Mouse (Mus musculus) forebrain, embryonic 13.5 days (tissue): ENCODE data around the gene Wdr1. TPM values are rescaled to one million over a fixed set of nuclear protein-coding genes. Genes with fewer than 3 reads are reported as not detected.
A peak's percentile ranks its signal among the peaks of the same experiment; 100 is the strongest.

Experiments used
- ATAC-seq: fragments of 200-750 bp; cut with Nextera tagmentation; 2 replicates; pipeline ENCODE4 v1.8.0; 2017
- H3K27ac ChIP-seq: fragments of 300-500 bp; sonication (generic); 2 replicates; pipeline ENCODE4 v1.5.1; 2015; ENCODE audit warnings: inconsistent platforms, mild to moderate bottlenecking, moderate library complexity
- H3K27me3 ChIP-seq: fragments of 300-500 bp; sonication (generic); 2 replicates; pipeline ENCODE4 v1.6.1; 2015; ENCODE audit warnings: mild to moderate bottlenecking, inconsistent platforms
- H3K36me3 ChIP-seq: fragments of 300-500 bp; sonication (generic); 2 replicates; pipeline ENCODE4 v1.6.1; 2015; ENCODE audit warnings: mild to moderate bottlenecking, inconsistent platforms; ENCODE audit not compliant: poor library complexity, severe bottlenecking
- H3K4me1 ChIP-seq: fragments of 300-500 bp; sonication (generic); 2 replicates; pipeline ENCODE4 v1.6.1; 2015; ENCODE audit warnings: inconsistent platforms
- H3K4me2 ChIP-seq: fragments of 300-500 bp; sonication (generic); 2 replicates; pipeline ENCODE4 v1.6.1; 2015; ENCODE audit warnings: inconsistent platforms, mild to moderate bottlenecking, moderate library complexity
- H3K4me3 ChIP-seq: fragments of 300-500 bp; sonication (generic); 2 replicates; pipeline ENCODE4 v1.5.1; 2015; ENCODE audit warnings: mild to moderate bottlenecking, inconsistent platforms
- H3K9ac ChIP-seq: fragments of 300-500 bp; sonication (generic); 2 replicates; pipeline ENCODE4 v1.6.1; 2015; ENCODE audit warnings: mild to moderate bottlenecking, inconsistent platforms
- H3K9me3 ChIP-seq: fragments of 300-500 bp; sonication (generic); replicated peaks from 2 replicates; pipeline ENCODE4 v1.6.1; 2016; ENCODE audit warnings: inconsistent platforms
- WGBS: fragments of 180-500 bp; shearing (Covaris S2); methylation state at CpG from one replicate; pipeline ENCODE4 v1.1.7; 2015; 5-methylcytosine and 5-hydroxymethylcytosine counted together
- polyA plus RNA-seq: library from polyadenylated mRNA; unstranded; fragments of >200 nt; fragmentation: Nextera tagmentation; extraction: Ambion mirVana; gene quantifications from 2 replicates; pipeline ENCODE4 v1.2.1, GENCODE M21; 2015

Wdr1 gene
- polyA plus RNA-seq, 1 experiment from 2014 or later: 135 TPM

GRCm38 (mm10) chr5:38509568-38509967 lies 53.5 kb downstream of the Wdr1 start:
- Histone ChIP-seq H3K9me3 (no peaks in the 10 kb centered on the region), H3K4me3 (no peak overlapping the region), H3K4me1 (no peaks in the 10 kb centered on the region), H3K4me2 (no peak overlapping the region), H3K9ac (no peak overlapping the region), H3K27me3 (no peaks in the 10 kb centered on the region), H3K36me3 (no peaks in the 10 kb centered on the region), H3K27ac (no peak overlapping the region)
- WGBS: 87% methylated on average over 4 of the region's 4 CpGs
- no peak for ATAC-seq

GRCm38 (mm10) chr5:38505435-38505765 lies 57.6 kb downstream of the Wdr1 start:
- Histone ChIP-seq H3K4me2 (no peak overlapping the region), H3K4me3 (no peak overlapping the region), H3K9ac (no peak overlapping the region), H3K4me1 (no peaks in the 10 kb centered on the region), H3K27me3 (no peaks in the 10 kb centered on the region), H3K27ac (no peak overlapping the region), H3K9me3 (no peaks in the 10 kb centered on the region), H3K36me3 (no peaks in the 10 kb centered on the region)
- WGBS: 96% methylated on average over 3 of the region's 3 CpGs
- ATAC-seq: no peak

DNA sequence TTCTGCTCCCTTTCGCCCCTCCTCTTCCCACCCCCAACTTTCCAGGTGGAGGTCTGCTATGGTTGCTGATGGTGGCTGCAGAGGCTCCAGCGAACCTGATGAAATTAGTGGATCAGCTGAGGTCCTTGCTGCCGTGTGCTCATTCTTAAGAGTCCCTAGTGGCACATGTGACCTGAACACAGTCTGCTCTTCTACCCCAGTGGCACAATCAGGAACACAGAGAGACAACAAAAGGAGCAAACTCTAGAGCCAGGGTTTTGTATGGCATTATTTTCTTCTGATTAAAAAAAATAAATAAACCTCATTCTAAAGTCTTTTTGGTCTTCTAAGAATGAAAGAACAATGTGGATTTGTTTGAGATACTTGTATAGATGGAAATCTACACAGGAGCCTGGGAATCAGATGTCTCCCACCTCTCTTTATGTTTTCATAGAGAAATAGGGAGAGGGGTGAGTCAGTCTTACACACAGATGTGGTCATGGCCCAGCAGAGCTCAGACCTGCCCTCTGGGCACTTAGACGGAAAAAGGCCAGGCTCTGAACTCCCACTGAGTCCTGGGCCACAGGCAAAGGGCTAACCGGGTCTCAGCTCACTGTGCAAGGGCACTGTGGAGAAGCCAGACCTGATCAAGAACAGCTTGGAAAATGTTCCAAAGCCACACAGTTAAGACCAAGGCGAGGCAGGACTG lies 58.1 kb downstream of the Wdr1 start:
- H3K4me1 ChIP-seq: no peaks in the 10 kb centered on the region
- no peak overlapping the region for H3K27ac ChIP-seq
- WGBS: 64% methylated on average over 6 of the region's 6 CpGs
- H3K36me3 ChIP-seq: no peaks in the 10 kb centered on the region
- H3K9ac ChIP-seq: no peak overlapping the region
- no peak overlapping the region for H3K4me2 ChIP-seq
- no peak for ATAC-seq
- no peaks in the 10 kb centered on the region for H3K27me3 ChIP-seq
- no peak overlapping the region for H3K4me3 ChIP-seq
- H3K9me3 ChIP-seq: no peaks in the 10 kb centered on the region

DNA sequence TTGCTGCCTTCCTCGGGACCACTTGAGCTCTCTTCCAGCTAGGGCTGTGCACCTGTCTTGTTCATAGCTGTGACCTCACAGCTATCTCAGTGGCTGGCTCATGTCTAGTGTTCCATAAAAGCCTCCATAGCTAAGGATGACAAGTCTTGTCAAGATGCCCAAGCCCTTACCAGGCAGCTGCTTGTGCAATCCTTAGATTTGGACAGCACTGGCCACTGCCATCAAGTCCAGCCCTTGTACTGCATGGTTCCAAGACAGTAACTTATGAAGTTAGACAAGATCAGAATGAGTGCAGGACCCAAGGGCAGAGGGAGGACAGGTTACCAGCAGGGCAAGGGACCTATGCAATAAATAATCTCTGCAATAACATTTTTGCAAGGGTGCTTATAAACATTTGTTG lies 58.9 kb downstream of the Wdr1 start:
- H3K27ac ChIP-seq: no peak overlapping the region
- no peaks in the 10 kb centered on the region for H3K4me1 ChIP-seq
- H3K9me3 ChIP-seq: no peaks in the 10 kb centered on the region
- H3K4me2 ChIP-seq: no peak overlapping the region
- 86% methylated on average over 1 of the region's 1 CpGs for whole genome bisulfite sequencing
- no peaks in the 10 kb centered on the region for H3K36me3 ChIP-seq
- H3K4me3 ChIP-seq: no peak overlapping the region
- no peak overlapping the region for H3K9ac ChIP-seq
- H3K27me3 ChIP-seq: no peaks in the 10 kb centered on the region
- no peak for ATAC-seq

DNA sequence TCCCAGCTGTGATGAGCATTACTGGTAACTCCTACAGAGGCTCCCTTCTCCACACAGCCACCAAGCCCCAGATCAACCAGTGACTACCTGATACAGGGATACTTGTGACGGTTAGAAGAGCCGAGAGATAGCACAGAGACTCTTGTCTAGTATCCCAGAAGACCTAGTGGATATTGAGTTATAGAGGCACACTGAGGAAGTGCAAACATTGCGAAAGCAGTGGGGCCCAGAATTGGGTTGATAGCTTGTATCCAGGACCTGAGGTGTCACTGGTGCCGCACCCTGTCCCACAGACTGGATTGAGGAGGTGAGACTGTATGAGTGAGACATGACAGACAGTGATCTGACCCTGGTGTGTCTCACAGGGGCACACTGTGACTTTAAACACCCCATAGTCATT lies 60.0 kb downstream of the Wdr1 start, which contains the start of gene Slc2a9:
TSS of gene Slc2a9 (minus strand) at position 152 of the 400 bp plus-strand sequence.
- no peaks in the 10 kb centered on the region for H3K9me3 ChIP-seq

GRCm38 (mm10) chr5:38500043-38500442 lies 63.0 kb downstream of the Wdr1 start:
- 89% methylated on average over 8 of the region's 8 CpGs for WGBS
- Histone ChIP-seq H3K4me2 (no peak overlapping the region), H3K4me1 (no peaks in the 10 kb centered on the region), H3K36me3 (no peaks in the 10 kb centered on the region), H3K9ac (no peak overlapping the region), H3K27ac (no peak overlapping the region), H3K9me3 (no peaks in the 10 kb centered on the region), H3K27me3 (no peaks in the 10 kb centered on the region), H3K4me3 (no peak overlapping the region)
- no peak for ATAC-seq

More for the DNA sequence above, 60.0 kb downstream of the Wdr1 start, which contains the start of gene Slc2a9:
- Histone ChIP-seq H3K4me1 (no peaks in the 10 kb centered on the region), H3K9ac (no peak within 1 kb of the TSS), H3K27ac (no peak within 1 kb of the TSS), H3K4me2 (no peak within 1 kb of the TSS), H3K36me3 (no peaks in the 10 kb centered on the region), H3K4me3 (no peak within 1 kb of the TSS), H3K27me3 (no peaks in the 10 kb centered on the region)
- 90% methylated on average over 4 of the region's 4 CpGs for WGBS
- no peak for ATAC-seq

- Histone ChIP-seq H3K36me3 (no peaks in the 10 kb centered on the region), H3K27me3 (no peaks in the 10 kb centered on the region), H3K9ac (no peak overlapping the region), H3K4me3 (no peak overlapping the region), H3K27ac (no peak overlapping the region), H3K4me1 (no peaks in the 10 kb centered on the region), H3K4me2 (no peak overlapping the region), H3K9me3 (no peaks in the 10 kb centered on the region)
- 83% methylated on average over 7 of the region's 7 CpGs for WGBS
- 0 out of 2 replicates have a peak, but pooled peaks have one; percentile 36 for ATAC-seq
Measured at GRCm38 (mm10) chr5:38499316-38499811, 63.7 kb downstream of the Wdr1 start.

GRCm38 (mm10) chr5:38498479-38498878 lies 64.5 kb downstream of the Wdr1 start:
- Histone ChIP-seq H3K4me3 (no peak overlapping the region), H3K9ac (no peak overlapping the region), H3K9me3 (no peaks in the 10 kb centered on the region), H3K27ac (no peak overlapping the region), H3K4me2 (no peak overlapping the region), H3K4me1 (no peaks in the 10 kb centered on the region), H3K36me3 (no peaks in the 10 kb centered on the region), H3K27me3 (no peaks in the 10 kb centered on the region)
- ATAC-seq: no peak
- 71% methylated on average over 5 of the region's 5 CpGs for WGBS

DNA sequence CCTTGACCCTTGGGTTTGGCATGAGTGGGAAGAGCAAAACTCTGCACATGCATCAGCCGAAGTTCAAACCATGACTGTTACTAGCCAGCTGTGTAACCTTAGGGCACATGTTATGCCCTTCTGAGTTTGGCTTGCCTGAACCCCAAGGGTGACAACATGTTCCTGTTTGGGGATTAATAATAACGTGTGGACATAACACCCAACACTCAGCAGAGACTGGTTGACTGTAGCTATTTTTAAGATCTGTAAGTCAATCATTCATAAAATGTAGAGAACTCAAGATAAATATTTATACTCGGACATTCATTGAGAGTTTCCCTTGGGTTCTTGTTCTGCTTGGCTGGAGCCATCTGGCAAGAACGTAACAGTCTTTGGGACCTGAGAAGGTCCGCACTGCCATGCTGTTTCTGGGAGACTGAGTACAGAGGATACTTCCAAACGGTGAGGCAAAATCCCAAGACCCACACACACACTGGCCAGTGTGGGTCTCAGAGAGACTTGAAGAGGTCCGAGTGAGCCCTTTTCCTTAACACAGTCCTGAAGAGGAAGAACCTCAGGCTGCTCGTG lies 66.4 kb downstream of the Wdr1 start:
- 87% methylated on average over 8 of the region's 8 CpGs for WGBS
- no peak for ATAC-seq

DNA sequence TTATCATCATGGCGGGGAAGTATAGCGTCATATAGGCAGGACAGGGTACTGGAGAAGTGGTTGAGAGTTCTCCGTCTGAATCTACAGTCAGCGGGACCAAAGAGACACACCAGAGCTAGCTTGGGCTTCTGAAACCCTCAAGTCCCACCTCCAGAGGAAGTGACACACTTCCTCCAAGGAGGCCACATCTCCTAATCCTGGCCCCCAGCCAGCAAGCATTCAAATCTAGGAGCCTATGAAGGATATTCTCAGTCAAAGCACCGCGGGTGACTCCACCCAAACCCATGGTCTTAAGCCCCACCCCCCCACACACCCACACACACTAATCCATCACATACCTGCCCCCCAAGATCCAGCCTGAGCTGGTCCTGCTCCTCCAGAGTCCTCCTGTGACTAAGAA lies 69.1 kb downstream of the Wdr1 start:
- Histone ChIP-seq H3K27me3 (no peaks in the 10 kb centered on the region), H3K27ac (no peak overlapping the region), H3K36me3 (no peaks in the 10 kb centered on the region), H3K4me3 (no peak overlapping the region), H3K4me2 (no peak overlapping the region), H3K4me1 (no peaks in the 10 kb centered on the region), H3K9ac (no peak overlapping the region), H3K9me3 (no peaks in the 10 kb centered on the region)
- no peak for ATAC-seq
- 92% methylated on average over 6 of the region's 6 CpGs for WGBS

More for the DNA sequence above, 66.4 kb downstream of the Wdr1 start:
- H3K27me3 ChIP-seq: no peaks in the 10 kb centered on the region
- H3K4me2 ChIP-seq: no peak overlapping the region
- H3K27ac ChIP-seq: no peak overlapping the region
- no peaks in the 10 kb centered on the region for H3K9me3 ChIP-seq
- no peak overlapping the region for H3K4me3 ChIP-seq
- H3K4me1 ChIP-seq: no peaks in the 10 kb centered on the region
- no peaks in the 10 kb centered on the region for H3K36me3 ChIP-seq
- no peak overlapping the region for H3K9ac ChIP-seq

- Histone ChIP-seq H3K4me2 (no peak overlapping the region), H3K36me3 (no peaks in the 10 kb centered on the region), H3K27me3 (no peaks in the 10 kb centered on the region), H3K9ac (no peak overlapping the region), H3K27ac (no peak overlapping the region), H3K4me3 (no peak overlapping the region), H3K4me1 (no peaks in the 10 kb centered on the region), H3K9me3 (no peaks in the 10 kb centered on the region)
- ATAC-seq: no peak
- 89% methylated on average over 8 of the region's 8 CpGs for WGBS
Measured at GRCm38 (mm10) chr5:38491763-38492162, 71.3 kb downstream of the Wdr1 start.

GRCm38 (mm10) chr5:38489739-38490138 lies 73.3 kb downstream of the Wdr1 start:
- H3K27me3 ChIP-seq: no peaks in the 10 kb centered on the region
- H3K9me3 ChIP-seq: no peaks in the 10 kb centered on the region
- H3K9ac ChIP-seq: no peak overlapping the region
- H3K4me2 ChIP-seq: no peak overlapping the region
- H3K4me3 ChIP-seq: no peak overlapping the region
- no peak overlapping the region for H3K27ac ChIP-seq
- ATAC-seq: no peak
- H3K36me3 ChIP-seq: no peaks in the 10 kb centered on the region
- H3K4me1 ChIP-seq: no peaks in the 10 kb centered on the region
- WGBS: 86% methylated on average over 4 of the region's 4 CpGs
